Mouse (Mus musculus): Measurements from ENCODE around the gene Tnni1. TPM values are rescaled to one million over a fixed set of nuclear protein-coding genes. Genes with fewer than 3 reads are reported as not detected.

The Tnni1 gene
- polyA plus RNA-seq, 1 experiment, result 1.8 TPM

- no peak for DNase-seq (ENCODE audit: low read depth)
Observed at GRCm38 (mm10) chr1:135800192-135800950, 21.1 kb downstream of the Tnni1 start.

GRCm38 (mm10) chr1:135807546-135807945 lies 28.3 kb downstream of the Tnni1 start:
- DNase-seq (ENCODE audit: low read depth), result no peak

GRCm38 (mm10) chr1:135810180-135810579 lies 30.9 kb downstream of the Tnni1 start:
- no peak for DNase-seq (ENCODE audit: low read depth)

GRCm38 (mm10) chr1:135811016-135811646 lies 31.9 kb downstream of the Tnni1 start:
- no peak for DNase-seq (ENCODE audit: low read depth)

- no peak for DNase-seq (ENCODE audit: low read depth)
Observed at GRCm38 (mm10) chr1:135812205-135812604, 33.0 kb downstream of the Tnni1 start.

- no peak for DNase-seq (ENCODE audit: low read depth)
Observed at GRCm38 (mm10) chr1:135812618-135813017, 33.4 kb downstream of the Tnni1 start.

- DNase-seq (ENCODE audit: low read depth), result no peak
Observed at GRCm38 (mm10) chr1:135813071-135813470, 33.8 kb downstream of the Tnni1 start.

- DNase-seq (ENCODE audit: low read depth), result no peak
Observed at GRCm38 (mm10) chr1:135813687-135814395, 34.6 kb downstream of the Tnni1 start.

GRCm38 (mm10) chr1:135814531-135814930 lies 35.3 kb downstream of the Tnni1 start:
- DNase-seq (ENCODE audit: low read depth), result no peak

- no peak for DNase-seq (ENCODE audit: low read depth)
Observed at GRCm38 (mm10) chr1:135817595-135817994, 38.4 kb downstream of the Tnni1 start.

GRCm38 (mm10) chr1:135818481-135819086 lies 39.4 kb downstream of the Tnni1 start, which contains the start of gene Lad1:
TSS of gene Lad1 (plus strand) at chr1:135818598.
- no peak for DNase-seq (ENCODE audit: low read depth)

- DNase-seq (ENCODE audit: low read depth), result no peak
Observed at GRCm38 (mm10) chr1:135820071-135820470, 40.8 kb downstream of the Tnni1 start.

- DNase-seq (ENCODE audit: low read depth), result peak; percentile 66
Observed at GRCm38 (mm10) chr1:135820736-135821364, 41.6 kb downstream of the Tnni1 start.

GRCm38 (mm10) chr1:135821780-135822179 lies 42.5 kb downstream of the Tnni1 start:
- DNase-seq (ENCODE audit: low read depth), result no peak

GRCm38 (mm10) chr1:135828918-135829317 lies 49.7 kb downstream of the Tnni1 start:
- DNase-seq (ENCODE audit: low read depth), result no peak

GRCm38 (mm10) chr1:135834206-135834859 lies 55.1 kb downstream of the Tnni1 start:
- DNase-seq (ENCODE audit: low read depth), result no peak

- no peak for DNase-seq (ENCODE audit: low read depth)
Observed at GRCm38 (mm10) chr1:135834983-135835382, 55.7 kb downstream of the Tnni1 start.

GRCm38 (mm10) chr1:135835716-135836483 lies 56.7 kb downstream of the Tnni1 start, which contains the start of gene Tnnt2:
TSS of gene Tnnt2 (plus strand) at chr1:135836354.
- DNase-seq (ENCODE audit: low read depth), result no peak

GRCm38 (mm10) chr1:135838626-135839025 lies 59.4 kb downstream of the Tnni1 start:
- DNase-seq (ENCODE audit: low read depth), result no peak

- no peak for DNase-seq (ENCODE audit: low read depth)
Observed at GRCm38 (mm10) chr1:135839065-135839464, 59.8 kb downstream of the Tnni1 start.
